Mouse (Mus musculus): ENCODE results near the gene Fbxo39. TPM values are rescaled to one million over a fixed set of nuclear protein-coding genes. Genes with fewer than 3 reads are reported as not detected.

Gene Fbxo39
- polyA plus RNA-seq, 1 experiment from 2014 or later, result not detected

GRCm38 (mm10) chr11:72285971-72286480, 28.2 kb upstream of the Fbxo39 start:
- 75% methylated on average over 6 of the region's 6 CpGs for WGBS
- Histone ChIP-seq H3K27me3 (no peaks in the 10 kb centered on the region), H3K36me3 (no peaks in the 10 kb centered on the region), H3K9ac (no peak overlapping the region), H3K27ac (no peak overlapping the region), H3K4me1 (no peaks in the 10 kb centered on the region), H3K4me3 (no peak overlapping the region), H3K9me3 (no peaks in the 10 kb centered on the region), H3K4me2 (no peak overlapping the region)
- no peak for ATAC-seq (ENCODE audit: insufficient number of reproducible peaks, low FRiP score, low TSS enrichment, low read depth)

GRCm38 (mm10) chr11:72286651-72287050, 27.6 kb upstream of the Fbxo39 start:
- H3K36me3 ChIP-seq, result no peaks in the 10 kb centered on the region
- no peaks in the 10 kb centered on the region for H3K9me3 ChIP-seq
- no peak overlapping the region for H3K4me3 ChIP-seq
- ATAC-seq (ENCODE audit: insufficient number of reproducible peaks, low FRiP score, low TSS enrichment, low read depth), result no peak
- 80% methylated on average over 3 of the region's 3 CpGs for WGBS
- H3K4me1 ChIP-seq, result no peaks in the 10 kb centered on the region
- H3K9ac ChIP-seq, result no peak overlapping the region
- H3K27ac ChIP-seq, result no peak overlapping the region
- H3K27me3 ChIP-seq, result no peaks in the 10 kb centered on the region
- H3K4me2 ChIP-seq, result no peak overlapping the region

- Histone ChIP-seq H3K4me1 (no peaks in the 10 kb centered on the region), H3K9ac (no peak overlapping the region), H3K27me3 (no peaks in the 10 kb centered on the region), H3K4me3 (no peak overlapping the region), H3K36me3 (no peaks in the 10 kb centered on the region), H3K9me3 (no peaks in the 10 kb centered on the region), H3K27ac (no peak overlapping the region), H3K4me2 (no peak overlapping the region)
- ATAC-seq (ENCODE audit: insufficient number of reproducible peaks, low FRiP score, low TSS enrichment, low read depth), result no peak
- 90% methylated on average over 2 of the region's 2 CpGs for WGBS
Measured at GRCm38 (mm10) chr11:72287126-72287525, 27.1 kb upstream of the Fbxo39 start.

- WGBS, result 85% methylated on average over 3 of the region's 3 CpGs
- Histone ChIP-seq H3K9ac (no peak overlapping the region), H3K27me3 (no peaks in the 10 kb centered on the region), H3K4me3 (no peak overlapping the region), H3K36me3 (no peaks in the 10 kb centered on the region), H3K27ac (no peak overlapping the region), H3K4me2 (no peak overlapping the region), H3K4me1 (no peaks in the 10 kb centered on the region), H3K9me3 (no peaks in the 10 kb centered on the region)
- ATAC-seq (ENCODE audit: insufficient number of reproducible peaks, low FRiP score, low TSS enrichment, low read depth), result no peak
Measured at GRCm38 (mm10) chr11:72287543-72287942, 26.7 kb upstream of the Fbxo39 start.

GRCm38 (mm10) chr11:72293116-72293515, 21.1 kb upstream of the Fbxo39 start:
- Histone ChIP-seq H3K4me1 (no peaks in the 10 kb centered on the region), H3K9ac (no peak overlapping the region), H3K4me3 (no peak overlapping the region), H3K27ac (no peak overlapping the region), H3K36me3 (no peaks in the 10 kb centered on the region), H3K9me3 (no peaks in the 10 kb centered on the region), H3K4me2 (no peak overlapping the region), H3K27me3 (no peaks in the 10 kb centered on the region)
- 77% methylated on average over 2 of the region's 2 CpGs for WGBS
- no peak for ATAC-seq (ENCODE audit: insufficient number of reproducible peaks, low FRiP score, low TSS enrichment, low read depth)

- peak within 1 kb of the TSS; percentile 10; the same call in 1 of the 2 replicates for H3K4me3 ChIP-seq
- ATAC-seq (ENCODE audit: insufficient number of reproducible peaks, low FRiP score, low TSS enrichment, low read depth), result no peak
- H3K4me1 ChIP-seq, result 0 out of 2 replicates have a peak, but pooled peaks cover 5% of the 10 kb centered on the region
- H3K9ac ChIP-seq, result no peak within 1 kb of the TSS
- H3K27ac ChIP-seq, result no peak within 1 kb of the TSS
- H3K4me2 ChIP-seq, result peak within 1 kb of the TSS; percentile 29; the same call in 1 of the 2 replicates
- no peaks in the 10 kb centered on the region for H3K27me3 ChIP-seq
- no peaks in the 10 kb centered on the region for H3K36me3 ChIP-seq
- no peaks in the 10 kb centered on the region for H3K9me3 ChIP-seq
- WGBS, result 34% methylated on average over 6 of the region's 6 CpGs
Measured at GRCm38 (mm10) chr11:72301334-72301733, 12.9 kb upstream of the Fbxo39 start, which contains the start of gene Xaf1. Gene Xaf1 (plus strand): TSS chr11:72301629.

- ATAC-seq (ENCODE audit: insufficient number of reproducible peaks, low FRiP score, low TSS enrichment, low read depth), result no peak
- no peak overlapping the region for H3K9ac ChIP-seq
- no peaks in the 10 kb centered on the region for H3K9me3 ChIP-seq
- 72% methylated on average over 7 of the region's 7 CpGs for WGBS
- no peaks in the 10 kb centered on the region for H3K27me3 ChIP-seq
- H3K4me1 ChIP-seq, result 0 out of 2 replicates have a peak, but pooled peaks cover 5% of the 10 kb centered on the region
- no peak overlapping the region for H3K27ac ChIP-seq
- H3K4me2 ChIP-seq, result no peak overlapping the region
- no peaks in the 10 kb centered on the region for H3K36me3 ChIP-seq
- no peak overlapping the region for H3K4me3 ChIP-seq
Measured at GRCm38 (mm10) chr11:72302230-72302629, 12.0 kb upstream of the Fbxo39 start.

GRCm38 (mm10) chr11:72307461-72307860, 6.8 kb upstream of the Fbxo39 start:
- WGBS, result 81% methylated on average over 5 of the region's 5 CpGs
- peaks cover under 1% of the 10 kb centered on the region; the same call in 1 of the 2 replicates for H3K27me3 ChIP-seq

GRCm38 (mm10) chr11:72308982-72309381, 5.3 kb upstream of the Fbxo39 start:
- H3K4me2 ChIP-seq, result no peak overlapping the region
- no peaks in the 10 kb centered on the region for H3K36me3 ChIP-seq
- H3K27ac ChIP-seq, result no peak overlapping the region
- WGBS, result 40% methylated on average over 2 of the region's 2 CpGs
- H3K9me3 ChIP-seq, result no peaks in the 10 kb centered on the region
- H3K27me3 ChIP-seq, result peaks cover 14% of the 10 kb centered on the region
- no peak for ATAC-seq (ENCODE audit: insufficient number of reproducible peaks, low FRiP score, low TSS enrichment, low read depth)
- no peak overlapping the region for H3K4me3 ChIP-seq
- H3K4me1 ChIP-seq, result no peaks in the 10 kb centered on the region
- no peak overlapping the region for H3K9ac ChIP-seq

More at GRCm38 (mm10) chr11:72307461-72307860, 6.8 kb upstream of the Fbxo39 start:
- ATAC-seq (ENCODE audit: insufficient number of reproducible peaks, low FRiP score, low TSS enrichment, low read depth), result no peak
- no peak overlapping the region for H3K27ac ChIP-seq
- no peak overlapping the region for H3K4me3 ChIP-seq
- H3K9me3 ChIP-seq, result no peaks in the 10 kb centered on the region
- no peak overlapping the region for H3K4me2 ChIP-seq
- no peaks in the 10 kb centered on the region for H3K36me3 ChIP-seq
- H3K9ac ChIP-seq, result no peak overlapping the region
- no peaks in the 10 kb centered on the region for H3K4me1 ChIP-seq

GRCm38 (mm10) chr11:72310491-72310890, 3.8 kb upstream of the Fbxo39 start:
- no peak for ATAC-seq (ENCODE audit: insufficient number of reproducible peaks, low FRiP score, low TSS enrichment, low read depth)
- Histone ChIP-seq H3K27me3 (peaks cover 30% of the 10 kb centered on the region), H3K27ac (no peak overlapping the region), H3K4me1 (peaks cover 6% of the 10 kb centered on the region), H3K9me3 (no peaks in the 10 kb centered on the region), H3K36me3 (no peaks in the 10 kb centered on the region), H3K4me3 (no peak overlapping the region), H3K9ac (no peak overlapping the region), H3K4me2 (no peak overlapping the region)
- 79% methylated on average over 4 of the region's 4 CpGs for WGBS

GRCm38 (mm10) chr11:72311355-72312001, 2.8 kb upstream of the Fbxo39 start:
- Histone ChIP-seq H3K9me3 (no peaks in the 10 kb centered on the region), H3K4me3 (no peak overlapping the region), H3K4me2 (no peak overlapping the region), H3K27ac (no peak overlapping the region), H3K9ac (no peak overlapping the region), H3K36me3 (no peaks in the 10 kb centered on the region), H3K4me1 (peaks cover 6% of the 10 kb centered on the region), H3K27me3 (peaks cover 36% of the 10 kb centered on the region)
- 82% methylated on average over 10 of the region's 10 CpGs for WGBS
- ATAC-seq (ENCODE audit: insufficient number of reproducible peaks, low FRiP score, low TSS enrichment, low read depth), result no peak

- no peaks in the 10 kb centered on the region for H3K9me3 ChIP-seq
- no peaks in the 10 kb centered on the region for H3K36me3 ChIP-seq
- H3K27ac ChIP-seq, result no peak overlapping the region
- peaks cover 38% of the 10 kb centered on the region for H3K27me3 ChIP-seq
- no peak for ATAC-seq (ENCODE audit: insufficient number of reproducible peaks, low FRiP score, low TSS enrichment, low read depth)
- H3K4me3 ChIP-seq, result no peak overlapping the region
- no peak overlapping the region for H3K9ac ChIP-seq
- no peak overlapping the region for H3K4me2 ChIP-seq
- 76% methylated on average over 5 of the region's 5 CpGs for WGBS
- peaks cover 6% of the 10 kb centered on the region for H3K4me1 ChIP-seq
Measured at GRCm38 (mm10) chr11:72318026-72318425, 3.8 kb downstream of the Fbxo39 start.

Data from limb, embryonic 15.5 days (tissue).